Mouse (Mus musculus) neural tube, embryonic 14.5 days (tissue): ENCODE results near the gene Adam10. TPM values are rescaled to one million over a fixed set of nuclear protein-coding genes. Genes with fewer than 3 reads are reported as not detected.

Experiments
- ATAC-seq: fragments of 200-750 bp; cut with Nextera tagmentation; 2 replicates; pipeline ENCODE4 v1.8.0; 2017; ENCODE audit warnings: low read depth, mild to moderate bottlenecking, moderate TSS enrichment, moderate library complexity
- H3K27ac ChIP-seq: fragments of 300-500 bp; sonication (generic); 2 replicates; pipeline ENCODE4 v1.5.1; 2014; ENCODE audit warnings: low read depth, mild to moderate bottlenecking, control low read depth, low read length, moderate library complexity, mixed read lengths
- H3K27me3 ChIP-seq: fragments of 300-500 bp; sonication (generic); 2 replicates; pipeline ENCODE4 v1.6.1; 2014; ENCODE audit warnings: low read length; ENCODE audit not compliant: control insufficient read depth, insufficient read depth
- H3K36me3 ChIP-seq: fragments of 300-500 bp; sonication (generic); 2 replicates; pipeline ENCODE4 v1.6.1; 2014; ENCODE audit warnings: low read length, mixed read lengths; ENCODE audit not compliant: control insufficient read depth, insufficient read depth
- H3K4me1 ChIP-seq: fragments of 300-500 bp; sonication (generic); 2 replicates; pipeline ENCODE4 v1.6.1; 2014; ENCODE audit warnings: low read length; ENCODE audit not compliant: control insufficient read depth, insufficient read depth
- H3K4me2 ChIP-seq: fragments of 300-500 bp; sonication (generic); 2 replicates; pipeline ENCODE4 v1.6.1; 2014; ENCODE audit warnings: mild to moderate bottlenecking, low read depth, low read length, control low read depth
- H3K4me3 ChIP-seq: fragments of 300-500 bp; sonication (generic); 2 replicates; pipeline ENCODE4 v1.5.1; 2014; ENCODE audit warnings: low read depth, low read length, control low read depth, mixed read lengths
- H3K9ac ChIP-seq: fragments of 300-500 bp; sonication (generic); replicated peaks from 2 replicates; pipeline ENCODE4 v1.6.1; 2014; ENCODE audit warnings: low read depth, mild to moderate bottlenecking, control low read depth, low read length, mixed read lengths
- H3K9me3 ChIP-seq: fragments of 300-500 bp; sonication (generic); 2 replicates; pipeline ENCODE4 v1.6.1; 2016; ENCODE audit warnings: low read length; ENCODE audit not compliant: control insufficient read depth
- WGBS: fragments of 180-500 bp; shearing (Covaris S2); extraction: QIAGEN DNeasy Blood & Tissue Kit; methylation state at CpG from one replicate; pipeline ENCODE4 v1.1.7; 2014; 5-methylcytosine and 5-hydroxymethylcytosine counted together
- polyA plus RNA-seq: library from polyadenylated mRNA; unstranded; fragments of >200 nt; fragmentation: Nextera tagmentation; extraction: Ambion mirVana; gene quantifications from 2 replicates; pipeline ENCODE4 v1.2.1, GENCODE M21; 2014

Gene Adam10
- polyA plus RNA-seq, 1 experiment from 2014 or later: 48.6 TPM

- Histone ChIP-seq H3K4me3 (no peak overlapping the region), H3K4me2 (no peak overlapping the region), H3K9ac (no peak overlapping the region), H3K9me3 (no peaks in the 10 kb centered on the region), H3K27me3 (no peaks in the 10 kb centered on the region), H3K4me1 (no peaks in the 10 kb centered on the region), H3K36me3 (no peaks in the 10 kb centered on the region), H3K27ac (no peak overlapping the region)
- WGBS: 59% methylated on average over 2 of the region's 2 CpGs
- no peak for ATAC-seq
Measured at GRCm38 (mm10) chr9:70669197-70669596, 9.6 kb upstream of the Adam10 start.

- H3K9ac ChIP-seq: no peak overlapping the region
- no peak overlapping the region for H3K27ac ChIP-seq
- H3K27me3 ChIP-seq: no peaks in the 10 kb centered on the region
- no peak for ATAC-seq
- no peaks in the 10 kb centered on the region for H3K9me3 ChIP-seq
- WGBS: 96% methylated on average over 6 of the region's 6 CpGs
- H3K4me3 ChIP-seq: no peak overlapping the region
- no peaks in the 10 kb centered on the region for H3K4me1 ChIP-seq
- H3K36me3 ChIP-seq: no peaks in the 10 kb centered on the region
- no peak overlapping the region for H3K4me2 ChIP-seq
Measured at GRCm38 (mm10) chr9:70670381-70670780, 8.4 kb upstream of the Adam10 start.

- Histone ChIP-seq H3K9ac (no peak overlapping the region), H3K36me3 (no peaks in the 10 kb centered on the region), H3K4me3 (no peak overlapping the region), H3K27ac (no peak overlapping the region), H3K4me1 (no peaks in the 10 kb centered on the region), H3K4me2 (no peak overlapping the region), H3K9me3 (no peaks in the 10 kb centered on the region), H3K27me3 (no peaks in the 10 kb centered on the region)
- WGBS: 78% methylated on average over 6 of the region's 6 CpGs
- ATAC-seq: no peak
Measured at GRCm38 (mm10) chr9:70671278-70671677, 7.5 kb upstream of the Adam10 start.

GRCm38 (mm10) chr9:70671772-70672579 is 6.8 kb upstream of the Adam10 start:
- H3K27me3 ChIP-seq: no peaks in the 10 kb centered on the region
- WGBS: 61% methylated on average over 10 of the region's 10 CpGs
- no peaks in the 10 kb centered on the region for H3K36me3 ChIP-seq
- H3K4me3 ChIP-seq: no peak overlapping the region
- no peak overlapping the region for H3K27ac ChIP-seq
- no peak overlapping the region for H3K9ac ChIP-seq
- no peaks in the 10 kb centered on the region for H3K9me3 ChIP-seq
- no peak for ATAC-seq
- no peak overlapping the region for H3K4me2 ChIP-seq
- H3K4me1 ChIP-seq: no peaks in the 10 kb centered on the region

DNA sequence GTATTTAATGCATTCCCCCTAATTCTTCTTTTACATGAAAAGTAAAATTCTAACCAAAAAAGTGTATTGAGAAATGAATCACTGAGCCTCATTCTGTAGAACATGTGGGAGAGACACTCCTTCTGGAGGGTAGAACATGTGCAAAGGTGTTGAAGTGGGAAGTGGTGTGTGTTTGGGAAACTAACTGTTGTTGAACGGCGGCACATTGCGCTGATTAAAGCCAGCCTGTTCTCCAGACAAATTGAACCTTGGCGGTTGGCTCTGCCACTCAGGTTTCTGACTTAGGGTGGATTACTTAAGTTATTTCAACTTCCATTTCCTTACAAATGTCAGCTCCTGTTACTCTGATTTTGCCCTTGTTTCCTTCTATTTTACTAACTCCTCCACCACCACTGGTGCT is 5.1 kb upstream of the Adam10 start:
- H3K4me3 ChIP-seq: no peak overlapping the region
- ATAC-seq: no peak
- WGBS: 88% methylated on average over 4 of the region's 4 CpGs
- H3K27me3 ChIP-seq: no peaks in the 10 kb centered on the region
- no peaks in the 10 kb centered on the region for H3K36me3 ChIP-seq
- no peak overlapping the region for H3K4me2 ChIP-seq
- no peak overlapping the region for H3K27ac ChIP-seq
- H3K4me1 ChIP-seq: no peaks in the 10 kb centered on the region
- no peak overlapping the region for H3K9ac ChIP-seq
- H3K9me3 ChIP-seq: no peaks in the 10 kb centered on the region

DNA sequence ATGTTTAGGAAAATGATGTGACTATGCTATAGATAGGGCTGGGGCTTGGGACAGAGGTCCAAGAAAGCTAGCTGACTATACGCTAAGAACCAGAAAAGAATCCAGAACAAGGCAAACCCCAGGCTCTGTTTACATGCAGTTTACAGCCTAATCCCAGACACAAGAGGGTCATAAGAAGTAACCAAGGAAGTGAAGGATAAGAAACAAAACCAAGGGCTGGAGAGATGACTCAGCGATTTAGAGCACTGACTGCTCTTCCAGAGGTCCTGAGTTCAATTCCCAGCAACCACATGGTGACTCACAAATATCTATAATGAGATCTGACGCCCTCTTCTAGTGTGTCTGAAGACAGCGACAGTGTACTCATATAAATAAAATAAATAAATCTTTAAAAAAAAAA is 3.7 kb upstream of the Adam10 start:
- no peaks in the 10 kb centered on the region for H3K36me3 ChIP-seq

DNA sequence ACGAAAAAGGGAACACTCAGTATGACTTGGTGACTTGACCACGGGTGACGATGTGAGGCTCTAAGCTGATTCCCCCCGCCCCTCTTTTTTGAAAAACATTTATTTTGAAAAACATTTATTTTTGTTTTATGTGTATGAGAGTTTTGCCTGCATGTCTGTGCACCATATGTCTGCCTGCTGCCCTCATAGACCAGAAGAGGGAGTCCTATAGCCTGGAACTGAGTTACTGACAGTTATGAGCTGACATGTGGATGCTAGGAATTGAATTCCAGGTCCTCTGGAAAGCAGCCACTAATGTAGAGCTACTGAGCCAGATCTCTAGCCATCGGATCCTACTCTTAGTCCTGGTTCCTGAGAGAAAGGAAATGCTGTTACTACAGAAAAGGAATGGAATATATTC is 2.8 kb upstream of the Adam10 start:
- ATAC-seq: no peak
- no peaks in the 10 kb centered on the region for H3K9me3 ChIP-seq

More for the DNA sequence above, 3.7 kb upstream of the Adam10 start:
- Histone ChIP-seq H3K4me3 (no peak overlapping the region), H3K27me3 (no peaks in the 10 kb centered on the region), H3K4me1 (peaks cover 2% of the 10 kb centered on the region), H3K27ac (no peak overlapping the region), H3K9me3 (no peaks in the 10 kb centered on the region), H3K9ac (no peak overlapping the region), H3K4me2 (no peak overlapping the region)
- WGBS: 83% methylated on average over 4 of the region's 4 CpGs
- ATAC-seq: no peak

GRCm38 (mm10) chr9:70679132-70680091 is 615 bp downstream of the Adam10 start:
- H3K36me3 ChIP-seq: no peaks in the 10 kb centered on the region
- H3K4me2 ChIP-seq: peak overlapping the region; percentile 86
- no peak; the same call in none of the 2 replicates for ATAC-seq
- no peaks in the 10 kb centered on the region for H3K9me3 ChIP-seq
- under 1% methylated on average over 83 of the region's 103 CpGs for WGBS
- H3K9ac ChIP-seq: peak overlapping the region; percentile 92
- peak overlapping the region; percentile 97 for H3K4me3 ChIP-seq
- H3K4me1 ChIP-seq: peaks cover 21% of the 10 kb centered on the region
- peak overlapping the region; percentile 93 for H3K27ac ChIP-seq
- no peaks in the 10 kb centered on the region for H3K27me3 ChIP-seq

More for the DNA sequence above, 2.8 kb upstream of the Adam10 start:
- H3K36me3 ChIP-seq: no peaks in the 10 kb centered on the region
- H3K27me3 ChIP-seq: no peaks in the 10 kb centered on the region
- 88% methylated on average over 5 of the region's 5 CpGs for WGBS
- no peak overlapping the region for H3K4me2 ChIP-seq
- no peak overlapping the region for H3K9ac ChIP-seq
- peaks cover 10% of the 10 kb centered on the region for H3K4me1 ChIP-seq
- H3K4me3 ChIP-seq: no peak overlapping the region
- no peak overlapping the region for H3K27ac ChIP-seq

GRCm38 (mm10) chr9:70682202-70682601 is 3.4 kb downstream of the Adam10 start:
- Histone ChIP-seq H3K27ac (no peak overlapping the region), H3K36me3 (no peaks in the 10 kb centered on the region), H3K9ac (no peak overlapping the region), H3K4me1 (peaks cover 21% of the 10 kb centered on the region), H3K9me3 (no peaks in the 10 kb centered on the region), H3K4me2 (no peak overlapping the region), H3K4me3 (no peak overlapping the region), H3K27me3 (no peaks in the 10 kb centered on the region)
- ATAC-seq: no peak
- WGBS: 91% methylated on average over 1 of the region's 1 CpGs
